Mouse (Mus musculus) heart, embryonic 16.5 days (tissue): ENCODE data around the gene Pigg. TPM values are rescaled to one million over a fixed set of nuclear protein-coding genes. Genes with fewer than 3 reads are reported as not detected.

Source experiments
- ATAC-seq: fragments of 200-750 bp; cut with Nextera tagmentation; replicated peaks from 2 replicates; pipeline ENCODE4 v1.8.0; 2017; ENCODE audit warnings: moderate number of reproducible peaks; ENCODE audit not compliant: insufficient read depth, low FRiP score; ENCODE audit errors: extremely low read depth
- H3K27ac ChIP-seq: fragments of 300-500 bp; sonication (generic); 2 replicates; pipeline ENCODE4 v1.5.1; 2014; ENCODE audit warnings: mild to moderate bottlenecking, low read length, control low read depth, moderate library complexity
- H3K27me3 ChIP-seq: fragments of 300-500 bp; sonication (generic); 2 replicates; pipeline ENCODE4 v1.6.1; 2014; ENCODE audit warnings: low read length, mixed read lengths; ENCODE audit not compliant: control insufficient read depth, insufficient read depth
- H3K36me3 ChIP-seq: fragments of 300-500 bp; sonication (generic); 2 replicates; pipeline ENCODE4 v1.6.1; 2014; ENCODE audit not compliant: control insufficient read depth, insufficient read depth
- H3K4me1 ChIP-seq: fragments of 300-500 bp; sonication (generic); 2 replicates; pipeline ENCODE4 v1.6.1; 2014; ENCODE audit warnings: low read length, mixed read lengths; ENCODE audit not compliant: control insufficient read depth, insufficient read depth
- H3K4me2 ChIP-seq: fragments of 300-500 bp; sonication (generic); 2 replicates; pipeline ENCODE4 v1.6.1; 2014; ENCODE audit warnings: low read depth, mild to moderate bottlenecking, control low read depth, low read length
- H3K4me3 ChIP-seq: fragments of 300-500 bp; sonication (generic); 2 replicates; pipeline ENCODE4 v1.5.1; 2014; ENCODE audit warnings: mild to moderate bottlenecking, control low read depth, low read length
- H3K9ac ChIP-seq: fragments of 300-500 bp; sonication (generic); 2 replicates; pipeline ENCODE4 v1.6.1; 2014; ENCODE audit warnings: low read length, control low read depth
- H3K9me3 ChIP-seq: fragments of 300-500 bp; sonication (generic); replicated peaks from 2 replicates; pipeline ENCODE4 v1.6.1; 2016; ENCODE audit warnings: low read length; ENCODE audit not compliant: control insufficient read depth
- WGBS: fragments of 180-500 bp; shearing (Covaris S2); extraction: QIAGEN DNeasy Blood & Tissue Kit; methylation state at CpG from one replicate; pipeline ENCODE4 v1.1.7; 2014; 5-methylcytosine and 5-hydroxymethylcytosine counted together
- polyA plus RNA-seq: library from polyadenylated mRNA; unstranded; fragments of >200 nt; fragmentation: Nextera tagmentation; extraction: Ambion mirVana; gene quantifications from 2 replicates; pipeline ENCODE4 v1.2.1, GENCODE M21; 2015

Pigg gene
- polyA plus RNA-seq, 1 experiment from 2014 or later, result 6.3 TPM

DNA sequence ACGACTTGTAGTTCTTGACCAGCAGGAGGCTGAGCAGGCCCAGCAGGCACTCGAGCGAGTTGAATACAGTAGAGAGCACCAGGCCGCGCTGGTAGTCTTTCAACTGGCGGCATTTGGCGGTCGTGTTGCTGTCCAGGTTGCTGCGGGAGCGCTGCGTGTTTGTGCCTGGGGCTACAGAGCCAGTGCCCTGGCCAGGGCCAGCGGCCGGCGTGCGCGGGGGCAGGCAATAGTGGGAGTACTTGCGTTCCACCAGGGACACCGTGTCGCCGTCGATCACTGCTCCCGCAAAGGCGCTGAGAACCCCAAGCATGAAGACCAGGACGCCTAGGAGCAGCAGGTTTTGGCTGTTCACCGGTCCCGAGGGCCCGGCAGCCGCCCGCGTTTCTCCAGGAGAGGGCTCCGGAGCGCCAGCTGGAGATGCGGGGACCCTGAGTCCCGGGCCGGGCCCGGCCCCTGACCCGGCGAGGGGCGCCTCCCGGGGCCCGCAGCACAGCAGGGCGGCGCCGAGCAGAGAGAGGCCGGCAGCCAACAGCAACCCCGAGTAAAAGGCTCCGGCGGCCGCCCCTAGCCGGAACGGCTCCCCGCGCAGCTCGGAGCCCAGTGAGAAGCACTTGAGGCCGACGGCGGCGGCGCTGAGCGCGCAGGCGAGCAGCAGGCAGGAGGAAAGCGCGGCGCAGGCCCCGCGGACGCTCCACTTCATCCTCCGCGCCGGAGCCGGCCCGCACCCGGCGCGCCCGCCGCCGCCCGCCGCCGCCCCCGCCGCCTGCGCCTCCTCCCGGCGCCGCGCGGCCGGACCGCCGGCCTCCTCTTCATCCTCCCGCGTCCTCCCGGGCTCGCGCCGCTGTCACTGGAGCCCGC, 54.8 kb downstream of the Pigg start:
- Histone ChIP-seq H3K4me1 (peaks cover 21% of the 10 kb centered on the region), H3K4me2 (peak overlapping the region; percentile 87), H3K9ac (peak overlapping the region; percentile 61), H3K4me3 (peak overlapping the region; percentile 65), H3K9me3 (no peaks in the 10 kb centered on the region), H3K27me3 (peaks cover 81% of the 10 kb centered on the region), H3K36me3 (no peaks in the 10 kb centered on the region), H3K27ac (no peak overlapping the region)
- peak; percentile 44 for ATAC-seq
- under 1% methylated on average over 99 of the region's 100 CpGs for WGBS

- peak within 1 kb of the TSS; percentile 61 for H3K9ac ChIP-seq
- 2% methylated on average over 33 of the region's 36 CpGs for WGBS
- H3K4me3 ChIP-seq, result peak within 1 kb of the TSS; percentile 65
- peak within 1 kb of the TSS; percentile 93 for H3K4me2 ChIP-seq
- peaks cover 21% of the 10 kb centered on the region for H3K4me1 ChIP-seq
- no peak within 1 kb of the TSS for H3K27ac ChIP-seq
- H3K27me3 ChIP-seq, result peaks cover 87% of the 10 kb centered on the region
- no peaks in the 10 kb centered on the region for H3K36me3 ChIP-seq
- H3K9me3 ChIP-seq, result no peaks in the 10 kb centered on the region
- ATAC-seq, result no peak; the same call in 1 of the 2 replicates
These were observed 55.5 kb downstream of the Pigg start, which contains the start of gene Gm42517 for GRCm38 (mm10) chr5:108367871-108368332. Gene Gm42517 (minus strand): TSS chr5:108367922.

- peaks cover 82% of the 10 kb centered on the region for H3K27me3 ChIP-seq
- H3K27ac ChIP-seq, result no peak overlapping the region
- H3K9me3 ChIP-seq, result no peaks in the 10 kb centered on the region
- peaks cover 21% of the 10 kb centered on the region for H3K4me1 ChIP-seq
- H3K36me3 ChIP-seq, result no peaks in the 10 kb centered on the region
- peak overlapping the region; percentile 60 for H3K4me3 ChIP-seq
- H3K4me2 ChIP-seq, result peak overlapping the region; percentile 93
- 8% methylated on average over 6 of the region's 6 CpGs for WGBS
- ATAC-seq, result no peak
- 0 out of 2 replicates have a peak overlapping the region, but pooled peaks have one; percentile 31 for H3K9ac ChIP-seq
These were observed 56.0 kb downstream of the Pigg start for GRCm38 (mm10) chr5:108368446-108368845.

- no peak overlapping the region for H3K27ac ChIP-seq
- under 1% methylated on average over 48 of the region's 49 CpGs for WGBS
- H3K4me2 ChIP-seq, result peak overlapping the region; percentile 93
- H3K27me3 ChIP-seq, result peaks cover 79% of the 10 kb centered on the region
- H3K36me3 ChIP-seq, result no peaks in the 10 kb centered on the region
- no peak for ATAC-seq
- peak overlapping the region; percentile 31; the same call in 1 of the 2 replicates for H3K9ac ChIP-seq
- H3K4me3 ChIP-seq, result peak overlapping the region; percentile 60
- no peaks in the 10 kb centered on the region for H3K9me3 ChIP-seq
- peaks cover 21% of the 10 kb centered on the region for H3K4me1 ChIP-seq
These were observed 56.6 kb downstream of the Pigg start for GRCm38 (mm10) chr5:108368851-108369621.

DNA sequence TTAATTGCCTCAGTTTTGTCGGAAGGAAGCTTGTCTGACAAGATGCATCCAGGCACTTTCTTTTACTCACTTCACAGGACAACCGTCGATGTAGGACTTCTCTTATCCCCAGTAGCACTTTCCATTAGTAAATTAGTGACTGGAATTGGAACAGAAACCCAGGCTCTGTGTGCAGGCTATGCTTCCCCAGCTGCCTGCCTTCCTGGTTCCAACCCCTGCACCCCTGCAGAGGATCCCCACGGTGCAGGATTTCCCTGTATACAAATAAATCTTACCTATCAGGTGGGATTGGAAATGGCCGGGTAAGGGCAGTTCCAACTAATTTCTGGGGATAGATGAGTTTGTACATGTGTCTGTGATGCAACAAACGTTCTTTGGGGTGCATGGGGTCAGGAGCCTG, 57.6 kb downstream of the Pigg start:
- H3K9me3 ChIP-seq, result no peaks in the 10 kb centered on the region
- H3K36me3 ChIP-seq, result no peaks in the 10 kb centered on the region
- H3K4me1 ChIP-seq, result peaks cover 21% of the 10 kb centered on the region
- no peak overlapping the region for H3K27ac ChIP-seq
- no peak overlapping the region for H3K4me3 ChIP-seq
- peaks cover 71% of the 10 kb centered on the region for H3K27me3 ChIP-seq
- no peak overlapping the region for H3K4me2 ChIP-seq
- ATAC-seq, result no peak
- WGBS, result 4% methylated on average over 6 of the region's 6 CpGs
- H3K9ac ChIP-seq, result no peak overlapping the region

- Histone ChIP-seq H3K4me3 (no peak overlapping the region), H3K9me3 (no peaks in the 10 kb centered on the region), H3K9ac (no peak overlapping the region), H3K4me2 (no peak overlapping the region), H3K27me3 (peaks cover 34% of the 10 kb centered on the region), H3K36me3 (no peaks in the 10 kb centered on the region), H3K4me1 (peaks cover under 1% of the 10 kb centered on the region), H3K27ac (no peak overlapping the region)
- 59% methylated on average over 5 of the region's 5 CpGs for WGBS
- no peak for ATAC-seq
These were observed 61.7 kb downstream of the Pigg start for GRCm38 (mm10) chr5:108374079-108374478.

DNA sequence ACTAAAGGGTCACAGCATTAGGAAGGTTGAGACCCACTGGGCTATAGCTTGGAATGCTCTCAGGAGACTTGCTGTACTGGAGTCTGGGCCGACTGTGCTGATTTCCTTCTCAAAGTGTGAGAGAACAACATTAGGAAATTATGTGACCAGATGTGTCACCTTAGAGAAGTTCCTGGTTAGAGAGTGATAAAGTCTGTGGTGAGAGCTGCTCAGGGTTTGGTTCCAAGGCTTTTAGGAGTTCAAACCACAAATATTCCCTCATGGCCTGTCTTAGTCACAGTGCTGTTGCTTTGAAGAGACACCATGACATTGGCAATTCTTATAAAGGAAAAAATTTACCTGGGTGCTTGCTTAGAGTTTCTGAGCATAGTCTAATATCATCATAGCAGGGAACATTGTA, 63.6 kb downstream of the Pigg start:
- no peaks in the 10 kb centered on the region for H3K36me3 ChIP-seq
- H3K4me3 ChIP-seq, result no peak overlapping the region
- WGBS, result 40% methylated on average over 1 of the region's 1 CpGs
- H3K27me3 ChIP-seq, result peaks cover 18% of the 10 kb centered on the region
- no peak overlapping the region for H3K27ac ChIP-seq
- no peaks in the 10 kb centered on the region for H3K4me1 ChIP-seq
- no peak for ATAC-seq
- H3K9me3 ChIP-seq, result no peaks in the 10 kb centered on the region
- H3K9ac ChIP-seq, result no peak overlapping the region
- H3K4me2 ChIP-seq, result no peak overlapping the region

GRCm38 (mm10) chr5:108378346-108378745, 65.9 kb downstream of the Pigg start:
- H3K27ac ChIP-seq, result no peak overlapping the region

GRCm38 (mm10) chr5:108385632-108386031, 73.2 kb downstream of the Pigg start:
- WGBS, result 78% methylated on average over 2 of the region's 2 CpGs
- Histone ChIP-seq H3K4me1 (no peaks in the 10 kb centered on the region), H3K4me2 (no peak overlapping the region), H3K4me3 (no peak overlapping the region), H3K36me3 (no peaks in the 10 kb centered on the region), H3K27ac (no peak overlapping the region), H3K27me3 (no peaks in the 10 kb centered on the region), H3K9ac (no peak overlapping the region), H3K9me3 (peaks cover 4% of the 10 kb centered on the region)
- no peak for ATAC-seq

More at GRCm38 (mm10) chr5:108378346-108378745, 65.9 kb downstream of the Pigg start:
- no peaks in the 10 kb centered on the region for H3K36me3 ChIP-seq
- H3K9me3 ChIP-seq, result peaks cover 4% of the 10 kb centered on the region
- 60% methylated on average over 4 of the region's 4 CpGs for WGBS
- ATAC-seq, result no peak
- H3K4me2 ChIP-seq, result no peak overlapping the region
- no peaks in the 10 kb centered on the region for H3K4me1 ChIP-seq
- H3K27me3 ChIP-seq, result peaks cover 3% of the 10 kb centered on the region
- no peak overlapping the region for H3K9ac ChIP-seq
- H3K4me3 ChIP-seq, result no peak overlapping the region
